Mouse (Mus musculus) liver, adult 2 months (tissue): Measurements from ENCODE around the gene Coro1c.

Experiments
- CTCF ChIP-seq: fragments of 200-500 bp; IDR thresholded peaks from 2 replicates; pipeline ENCODE4 v1.5.1; 2011; ENCODE audit warnings: low read depth, low read length, control low read depth
- POLR2A ChIP-seq: fragments of 200-500 bp; IDR thresholded peaks from 2 replicates; pipeline ENCODE4 v1.6.1; 2011; ENCODE audit warnings: low read length, control low read depth; ENCODE audit not compliant: insufficient read depth; ENCODE audit errors: extremely low read depth

- no peak for TF ChIP-seq CTCF
- no peak for TF ChIP-seq POLR2A
Observed at GRCm38 (mm10) chr5:113910065-113910701, 1.6 kb upstream of the Coro1c start.
